Mouse (Mus musculus): ENCODE measurements around the gene Pms2. TPM values are rescaled to one million over a fixed set of nuclear protein-coding genes. Genes with fewer than 3 reads are reported as not detected.
A peak's percentile ranks its signal among the peaks of the same experiment; 100 is the strongest.

Gene Pms2
- polyA plus RNA-seq, 1 experiment from 2014 or later: 34.1 TPM

DNA sequence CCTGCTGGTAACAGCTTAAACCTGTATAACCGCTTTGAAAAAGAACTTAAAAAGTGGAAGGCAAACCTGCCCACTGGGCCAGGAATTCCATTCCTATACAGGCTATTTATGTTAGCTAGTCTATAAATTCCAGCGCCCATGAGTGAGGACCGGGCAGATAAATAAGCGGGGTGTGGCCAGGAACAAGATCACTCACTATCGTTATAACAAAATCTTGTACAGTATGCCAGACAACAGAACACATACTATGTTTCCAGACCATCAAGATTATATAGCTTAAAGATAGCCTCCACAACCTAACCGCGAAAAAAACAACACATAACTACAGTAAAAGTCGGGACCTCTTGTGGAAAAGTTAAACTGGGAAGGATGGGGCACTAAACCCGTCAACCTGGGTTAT is 838 bp upstream of the Pms2 start:
- H3K27ac ChIP-seq: no peak overlapping the region
- H3K4me1 ChIP-seq: peaks cover 23% of the 10 kb centered on the region
- ATAC-seq (ENCODE audit: low FRiP score, low read depth): no peak
- peak overlapping the region; percentile 65 for H3K4me3 ChIP-seq
- H3K36me3 ChIP-seq: peaks cover 17% of the 10 kb centered on the region
- H3K27me3 ChIP-seq (replicated peaks): no peaks in the 10 kb centered on the region
- peak overlapping the region; percentile 71 for H3K4me2 ChIP-seq (replicated peaks)
- 3% methylated on average over 9 of the region's 9 CpGs for WGBS
- peak overlapping the region; percentile 59 for H3K9ac ChIP-seq
- no peaks in the 10 kb centered on the region for H3K9me3 ChIP-seq

DNA sequence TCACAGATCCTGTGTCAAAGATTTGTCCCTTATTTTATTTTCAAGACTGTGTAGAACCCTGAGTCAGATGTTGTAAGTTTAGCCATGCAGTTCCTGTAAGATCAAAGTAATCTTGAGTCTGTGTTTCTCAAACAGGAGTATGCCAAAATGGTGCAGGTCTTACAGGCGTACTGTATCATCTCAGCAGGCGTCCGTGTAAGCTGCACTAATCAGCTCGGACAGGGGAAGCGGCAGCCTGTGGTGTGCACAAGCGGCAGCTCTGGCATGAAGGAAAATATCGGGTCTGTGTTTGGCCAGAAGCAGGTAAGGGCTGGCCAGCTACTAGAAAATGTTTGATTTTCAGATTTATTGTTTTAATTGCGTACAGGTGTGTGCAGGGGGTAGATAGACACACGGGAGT is 6.5 kb downstream of the Pms2 start:
- no peak for ATAC-seq (ENCODE audit: low FRiP score, low read depth)
- Histone ChIP-seq H3K9me3 (no peaks in the 10 kb centered on the region), H3K4me2 (replicated peaks) (no peak overlapping the region), H3K36me3 (peaks cover 44% of the 10 kb centered on the region), H3K9ac (no peak overlapping the region), H3K27me3 (replicated peaks) (no peaks in the 10 kb centered on the region), H3K27ac (no peak overlapping the region), H3K4me3 (no peak overlapping the region), H3K4me1 (no peaks in the 10 kb centered on the region)
- 92% methylated on average over 9 of the region's 9 CpGs for WGBS

DNA sequence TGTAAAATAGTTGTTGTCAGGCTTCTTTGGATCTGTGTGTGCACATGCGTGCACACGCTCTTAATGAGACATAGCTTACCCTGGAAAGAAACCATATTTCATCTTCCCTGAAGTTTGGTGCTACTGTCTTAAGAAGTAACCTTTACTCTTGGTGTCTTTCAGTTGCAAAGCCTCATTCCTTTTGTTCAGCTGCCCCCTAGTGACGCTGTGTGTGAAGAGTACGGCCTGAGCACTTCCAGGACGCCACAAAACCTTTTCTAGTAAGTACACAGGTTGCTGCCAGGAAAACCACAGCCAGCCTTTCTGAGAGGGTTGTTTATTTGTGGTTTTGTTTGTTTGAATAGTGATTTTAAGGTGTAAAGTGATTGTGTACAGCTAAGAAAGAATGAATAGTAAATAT is 7.7 kb downstream of the Pms2 start:
- no peak overlapping the region for H3K9ac ChIP-seq
- no peak for ATAC-seq (ENCODE audit: low FRiP score, low read depth)
- no peaks in the 10 kb centered on the region for H3K9me3 ChIP-seq
- H3K4me2 ChIP-seq (replicated peaks): no peak overlapping the region
- H3K27me3 ChIP-seq (replicated peaks): no peaks in the 10 kb centered on the region
- peaks cover 50% of the 10 kb centered on the region for H3K36me3 ChIP-seq
- H3K27ac ChIP-seq: no peak overlapping the region
- 55% methylated on average over 5 of the region's 5 CpGs for WGBS
- no peaks in the 10 kb centered on the region for H3K4me1 ChIP-seq
- H3K4me3 ChIP-seq: no peak overlapping the region

DNA sequence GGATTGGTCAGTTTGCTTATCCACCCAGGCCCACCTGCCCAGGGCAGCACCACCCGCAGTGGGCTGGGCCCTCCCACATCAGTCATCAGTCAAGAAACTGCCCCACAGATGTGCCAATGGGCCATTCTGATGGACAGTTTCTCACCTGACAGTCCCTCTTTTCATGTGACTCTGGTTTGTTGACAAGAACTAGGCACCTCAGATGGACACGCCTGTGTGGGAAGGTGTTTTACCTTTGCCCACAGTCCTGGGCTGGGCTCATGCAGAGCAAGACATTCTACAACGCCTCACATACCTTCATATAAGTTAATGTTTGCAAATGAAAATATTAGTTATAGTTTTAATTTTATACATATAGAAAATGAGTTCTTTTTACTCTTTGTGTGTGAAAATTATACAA is 8.4 kb downstream of the Pms2 start:
- H3K36me3 ChIP-seq: peaks cover 54% of the 10 kb centered on the region
- H3K27me3 ChIP-seq (replicated peaks): no peaks in the 10 kb centered on the region
- no peak overlapping the region for H3K9ac ChIP-seq
- no peak for ATAC-seq (ENCODE audit: low FRiP score, low read depth)
- no peak overlapping the region for H3K4me3 ChIP-seq
- H3K27ac ChIP-seq: no peak overlapping the region
- 92% methylated on average over 3 of the region's 3 CpGs for WGBS
- H3K4me2 ChIP-seq (replicated peaks): no peak overlapping the region
- no peaks in the 10 kb centered on the region for H3K4me1 ChIP-seq
- H3K9me3 ChIP-seq: no peaks in the 10 kb centered on the region

DNA sequence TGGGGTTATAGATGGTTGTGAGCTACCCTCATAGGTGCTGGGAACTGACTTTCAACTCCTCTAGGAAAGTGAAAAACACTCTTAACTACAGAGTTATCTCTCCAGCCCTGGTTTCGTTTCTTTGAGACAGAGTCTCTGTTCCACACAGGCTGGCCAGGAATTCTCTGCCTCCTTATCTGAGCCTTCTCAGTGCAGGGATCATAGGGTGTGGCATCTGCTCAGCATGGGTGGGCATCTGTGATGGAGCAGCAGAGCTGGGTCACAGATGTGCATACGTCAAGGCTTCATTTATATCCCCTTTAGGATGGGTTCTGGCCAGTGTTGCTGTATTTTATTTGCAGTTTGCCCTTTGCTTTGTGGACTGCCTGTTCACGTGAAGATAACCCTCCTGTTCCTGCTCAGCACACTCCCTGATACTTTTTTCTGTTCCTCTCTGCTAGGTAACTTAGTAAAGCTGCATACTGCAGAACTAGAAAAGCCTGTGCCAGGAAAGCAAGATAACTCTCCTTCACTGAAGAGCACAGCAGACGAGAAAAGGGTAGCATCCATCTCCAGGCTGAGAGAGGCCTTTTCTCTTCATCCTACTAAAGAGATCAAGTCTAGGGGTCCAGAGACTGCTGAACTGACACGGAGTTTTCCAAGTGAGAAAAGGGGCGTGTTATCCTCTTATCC is 15.2 kb downstream of the Pms2 start:
- Histone ChIP-seq H3K4me2 (replicated peaks) (no peak overlapping the region), H3K4me3 (no peak overlapping the region), H3K27ac (no peak overlapping the region), H3K4me1 (no peaks in the 10 kb centered on the region), H3K27me3 (replicated peaks) (no peaks in the 10 kb centered on the region), H3K36me3 (peaks cover 68% of the 10 kb centered on the region), H3K9me3 (no peaks in the 10 kb centered on the region), H3K9ac (no peak overlapping the region)
- ATAC-seq (ENCODE audit: low FRiP score, low read depth): no peak
- 89% methylated on average over 6 of the region's 6 CpGs for WGBS

DNA sequence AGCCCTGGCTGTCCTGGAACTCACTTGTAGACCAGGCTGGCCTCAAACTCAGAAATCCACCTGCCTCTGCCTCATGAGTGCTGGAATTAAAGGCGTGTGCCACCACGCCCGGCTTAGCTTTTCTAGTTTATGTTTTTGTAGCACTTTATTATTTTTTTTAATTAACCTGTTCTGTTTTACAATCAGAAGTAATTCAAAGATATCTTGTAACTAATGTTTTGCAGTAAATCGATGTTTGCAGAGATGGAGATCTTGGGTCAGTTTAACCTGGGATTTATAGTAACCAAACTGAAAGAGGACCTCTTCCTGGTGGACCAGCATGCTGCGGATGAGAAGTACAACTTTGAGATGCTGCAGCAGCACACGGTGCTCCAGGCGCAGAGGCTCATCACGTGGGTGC is 18.1 kb downstream of the Pms2 start, which contains the start of gene Gm42421:
TSS of gene Gm42421 (plus strand) at position 301 of the 400 bp plus-strand sequence.
- Histone ChIP-seq H3K9ac (no peak within 1 kb of the TSS), H3K36me3 (peaks cover 77% of the 10 kb centered on the region), H3K27ac (no peak within 1 kb of the TSS), H3K27me3 (replicated peaks) (no peaks in the 10 kb centered on the region), H3K4me2 (replicated peaks) (no peak within 1 kb of the TSS), H3K4me3 (no peak within 1 kb of the TSS), H3K4me1 (no peaks in the 10 kb centered on the region), H3K9me3 (no peaks in the 10 kb centered on the region)
- ATAC-seq (ENCODE audit: low FRiP score, low read depth): no peak
- WGBS: 97% methylated on average over 8 of the region's 8 CpGs

DNA sequence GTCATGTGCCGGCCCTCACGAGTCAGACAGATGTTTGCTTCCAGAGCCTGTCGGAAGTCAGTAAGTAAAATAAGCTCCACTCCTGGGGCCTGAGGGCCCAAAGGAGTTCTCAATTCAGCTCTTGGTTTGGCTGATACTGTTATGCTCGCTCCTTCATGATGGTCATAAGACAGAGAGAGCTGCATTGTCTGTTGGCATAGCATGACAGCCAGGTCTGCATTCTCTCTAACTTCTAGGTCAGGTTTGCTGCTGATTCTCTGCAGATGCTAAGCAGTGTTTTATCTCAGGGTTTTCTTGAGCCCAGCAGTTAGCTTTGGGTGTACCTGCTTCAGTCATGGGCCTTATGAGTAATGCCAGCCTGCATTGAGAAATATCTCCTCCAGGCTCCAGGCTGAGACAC is 19.5 kb downstream of the Pms2 start:
- H3K4me2 ChIP-seq (replicated peaks): no peak overlapping the region
- ATAC-seq (ENCODE audit: low FRiP score, low read depth): no peak
- no peak overlapping the region for H3K9ac ChIP-seq
- H3K27ac ChIP-seq: no peak overlapping the region
- peaks cover 67% of the 10 kb centered on the region for H3K36me3 ChIP-seq
- no peak overlapping the region for H3K4me3 ChIP-seq
- H3K27me3 ChIP-seq (replicated peaks): no peaks in the 10 kb centered on the region
- no peaks in the 10 kb centered on the region for H3K9me3 ChIP-seq
- 95% methylated on average over 4 of the region's 4 CpGs for WGBS
- no peaks in the 10 kb centered on the region for H3K4me1 ChIP-seq

DNA sequence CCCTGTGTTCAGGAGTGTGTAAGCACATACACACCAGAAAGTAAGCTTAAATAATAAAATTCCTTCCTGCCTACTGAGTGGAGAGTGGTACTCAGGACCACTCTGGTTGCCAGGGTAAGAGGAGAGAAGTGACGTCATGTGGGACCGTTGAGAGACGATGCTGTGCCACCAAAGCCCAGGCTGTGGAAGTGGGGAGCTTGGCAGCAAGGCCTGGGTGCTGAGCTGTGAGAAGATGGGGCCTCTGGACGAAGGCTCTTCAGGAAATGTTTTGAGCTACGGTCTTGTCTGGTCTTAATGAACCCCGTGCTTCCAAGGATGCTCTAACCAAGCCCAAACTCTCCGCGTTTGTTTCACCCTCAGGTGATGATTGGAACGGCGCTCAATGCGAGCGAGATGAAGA is 20.9 kb downstream of the Pms2 start:
- Histone ChIP-seq H3K4me1 (no peaks in the 10 kb centered on the region), H3K36me3 (peaks cover 56% of the 10 kb centered on the region), H3K4me3 (no peak overlapping the region), H3K4me2 (replicated peaks) (no peak overlapping the region), H3K9me3 (no peaks in the 10 kb centered on the region), H3K27me3 (replicated peaks) (no peaks in the 10 kb centered on the region), H3K9ac (no peak overlapping the region), H3K27ac (no peak overlapping the region)
- no peak for ATAC-seq (ENCODE audit: low FRiP score, low read depth)
- WGBS: 96% methylated on average over 12 of the region's 12 CpGs

DNA sequence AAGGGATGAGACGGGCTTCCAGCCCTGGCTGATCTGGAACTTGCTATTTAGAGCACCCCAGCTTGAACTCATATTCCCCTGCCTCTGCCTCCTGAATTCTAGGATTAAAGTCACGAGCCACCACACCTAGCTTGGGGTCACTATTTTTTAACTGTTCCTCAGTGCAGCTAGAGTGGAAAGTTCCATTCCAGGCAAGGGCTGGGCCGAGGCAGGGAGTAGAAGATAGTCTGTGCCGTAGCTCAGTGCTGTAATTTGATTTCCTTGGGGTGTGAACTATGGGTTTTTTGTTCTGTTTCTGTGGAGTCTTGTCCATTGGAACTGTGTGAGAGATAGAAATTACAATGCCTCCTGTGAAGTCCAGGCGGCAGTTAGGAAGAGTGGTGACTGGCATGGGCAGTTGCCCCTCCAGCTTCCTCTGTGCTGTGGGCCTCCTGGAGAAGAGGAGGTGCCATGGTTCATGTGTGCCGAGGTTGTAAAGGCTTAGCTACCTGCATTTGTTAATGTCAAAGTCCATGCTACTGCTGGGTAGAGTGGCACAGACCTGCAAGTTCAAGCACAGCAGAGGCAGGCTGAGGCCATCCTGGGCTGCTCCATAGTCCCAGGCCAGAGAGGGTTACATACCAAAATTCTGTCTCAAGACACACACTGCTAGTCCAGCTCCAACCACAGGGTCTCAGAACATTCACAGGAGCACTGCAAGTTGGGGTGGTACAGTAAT is 22.3 kb downstream of the Pms2 start:
- no peak overlapping the region for H3K4me3 ChIP-seq
- H3K36me3 ChIP-seq: peaks cover 43% of the 10 kb centered on the region
- no peak for ATAC-seq (ENCODE audit: low FRiP score, low read depth)
- no peak overlapping the region for H3K4me2 ChIP-seq (replicated peaks)
- H3K27me3 ChIP-seq (replicated peaks): no peaks in the 10 kb centered on the region
- WGBS: 86% methylated on average over 6 of the region's 6 CpGs
- no peak overlapping the region for H3K9ac ChIP-seq
- H3K4me1 ChIP-seq: no peaks in the 10 kb centered on the region
- no peak overlapping the region for H3K27ac ChIP-seq
- no peaks in the 10 kb centered on the region for H3K9me3 ChIP-seq

DNA sequence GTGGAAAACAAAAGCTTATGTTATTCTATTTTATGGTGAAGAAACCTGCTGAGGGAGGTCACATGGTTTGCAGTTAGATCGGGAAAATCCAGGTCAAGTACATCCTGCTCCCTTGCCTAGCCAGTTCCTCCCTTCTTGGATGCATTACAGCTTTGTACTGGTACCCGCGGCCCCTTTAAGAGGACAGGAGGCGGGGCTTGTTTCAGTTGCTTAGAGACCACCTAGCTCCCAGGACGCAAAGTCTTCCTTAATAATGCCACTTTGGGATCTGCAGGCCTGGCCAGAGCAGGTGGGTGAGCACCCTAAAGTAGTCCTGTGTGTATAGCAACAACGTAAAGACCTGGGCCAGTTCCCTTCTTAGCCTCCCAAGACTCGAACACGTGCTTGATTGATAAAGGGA is 23.1 kb downstream of the Pms2 start, which contains the start of gene Rsph10b:
TSS of gene Rsph10b (plus strand) at position 205 of the 400 bp plus-strand sequence.
- WGBS: 16% methylated on average over 8 of the region's 8 CpGs
- Histone ChIP-seq H3K4me1 (no peaks in the 10 kb centered on the region), H3K27me3 (replicated peaks) (no peaks in the 10 kb centered on the region), H3K4me3 (no peak within 1 kb of the TSS), H3K4me2 (replicated peaks) (peak within 1 kb of the TSS; percentile 38), H3K27ac (no peak within 1 kb of the TSS), H3K36me3 (peaks cover 42% of the 10 kb centered on the region), H3K9ac (no peak within 1 kb of the TSS), H3K9me3 (no peaks in the 10 kb centered on the region)
- ATAC-seq (ENCODE audit: low FRiP score, low read depth): no peak

DNA sequence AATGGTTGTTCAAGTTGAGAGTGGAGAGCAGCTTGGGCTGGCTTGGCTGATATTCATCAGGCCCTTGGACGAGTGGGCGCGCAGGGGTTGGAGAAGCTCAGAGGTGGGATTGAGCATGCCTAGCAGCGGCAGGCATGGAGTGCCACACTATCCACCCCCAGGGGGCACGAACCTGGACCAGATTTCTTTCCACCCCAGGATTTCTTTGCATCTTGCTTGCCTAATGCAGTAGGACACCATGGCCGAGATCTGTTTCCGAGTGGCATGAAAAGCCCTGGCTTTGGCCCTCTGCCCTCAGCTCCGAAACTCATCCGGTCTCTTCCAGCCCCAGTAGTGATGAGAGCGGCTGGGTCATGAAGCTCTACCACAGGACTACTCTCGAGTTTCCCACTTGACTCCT is 23.6 kb downstream of the Pms2 start:
- 90% methylated on average over 11 of the region's 11 CpGs for WGBS
- ATAC-seq (ENCODE audit: low FRiP score, low read depth): no peak
- Histone ChIP-seq H3K4me2 (replicated peaks) (no peak overlapping the region), H3K27me3 (replicated peaks) (no peaks in the 10 kb centered on the region), H3K4me3 (no peak overlapping the region), H3K4me1 (no peaks in the 10 kb centered on the region), H3K27ac (no peak overlapping the region), H3K36me3 (peaks cover 36% of the 10 kb centered on the region), H3K9me3 (no peaks in the 10 kb centered on the region), H3K9ac (no peak overlapping the region)

DNA sequence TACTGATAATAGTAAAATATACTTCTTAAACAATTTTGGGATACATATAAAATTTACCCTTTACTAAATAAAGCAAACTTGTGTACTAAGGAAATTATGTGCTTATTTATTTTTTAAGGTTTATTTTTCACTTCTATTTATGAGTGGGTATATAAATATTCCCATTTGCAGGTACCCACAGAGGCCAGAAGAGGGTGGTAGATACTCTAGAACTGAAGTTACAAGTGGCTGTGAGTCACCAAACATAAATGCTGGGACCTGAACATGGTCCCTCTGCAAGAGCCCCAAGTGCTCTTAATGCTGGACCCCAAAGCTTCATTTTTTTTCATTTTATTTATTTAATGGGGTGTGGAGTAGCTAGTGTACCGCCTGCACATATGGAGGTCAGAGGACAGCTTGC is 24.1 kb downstream of the Pms2 start:
- ATAC-seq (ENCODE audit: low FRiP score, low read depth): no peak

DNA sequence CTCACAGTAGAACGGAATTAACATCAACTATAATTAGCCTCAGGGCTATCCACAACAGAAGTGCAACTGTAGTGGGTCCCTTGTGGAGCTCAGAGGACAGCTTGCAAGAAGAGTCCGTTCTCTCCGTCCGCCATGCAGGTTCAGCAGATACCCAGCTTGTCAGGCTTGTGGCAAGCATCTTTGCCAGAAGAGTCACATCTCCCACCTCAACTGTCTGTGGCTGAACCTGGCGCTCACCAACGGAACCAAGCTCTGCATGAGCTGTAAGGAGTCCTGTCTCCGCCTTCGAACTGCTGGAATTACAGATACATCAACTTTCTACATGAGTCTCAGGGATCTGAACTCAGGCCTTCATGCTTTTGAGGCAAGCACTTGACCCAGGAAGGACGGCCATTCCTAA is 26.4 kb downstream of the Pms2 start:
- no peaks in the 10 kb centered on the region for H3K9me3 ChIP-seq
- no peak overlapping the region for H3K9ac ChIP-seq
- no peak overlapping the region for H3K27ac ChIP-seq
- no peak for ATAC-seq (ENCODE audit: low FRiP score, low read depth)
- 90% methylated on average over 9 of the region's 9 CpGs for WGBS
- H3K4me3 ChIP-seq: no peak overlapping the region
- no peaks in the 10 kb centered on the region for H3K4me1 ChIP-seq
- H3K36me3 ChIP-seq: peaks cover 12% of the 10 kb centered on the region; the same call in 1 of the 2 replicates
- H3K27me3 ChIP-seq (replicated peaks): no peaks in the 10 kb centered on the region
- H3K4me2 ChIP-seq (replicated peaks): no peak overlapping the region

More for the DNA sequence above, 24.1 kb downstream of the Pms2 start:
- Histone ChIP-seq H3K9ac (no peak overlapping the region), H3K4me3 (no peak overlapping the region), H3K27me3 (replicated peaks) (no peaks in the 10 kb centered on the region), H3K36me3 (peaks cover 32% of the 10 kb centered on the region), H3K9me3 (no peaks in the 10 kb centered on the region), H3K27ac (no peak overlapping the region), H3K4me2 (replicated peaks) (no peak overlapping the region), H3K4me1 (no peaks in the 10 kb centered on the region)
- WGBS: 82% methylated on average over 1 of the region's 1 CpGs

All from neural tube, embryonic 12.5 days (tissue).